Mouse (Mus musculus) left cerebral cortex, adult 11 months (tissue): ENCODE data around the gene Slc30a6.
A peak's percentile ranks its signal among the peaks of the same experiment; 100 is the strongest.

Source experiments
- DNase-seq: peaks from one replicate; pipeline ENCODE4 v3.0.0; 2022; ENCODE audit warnings: low spot score

Slc30a6 gene

DNA sequence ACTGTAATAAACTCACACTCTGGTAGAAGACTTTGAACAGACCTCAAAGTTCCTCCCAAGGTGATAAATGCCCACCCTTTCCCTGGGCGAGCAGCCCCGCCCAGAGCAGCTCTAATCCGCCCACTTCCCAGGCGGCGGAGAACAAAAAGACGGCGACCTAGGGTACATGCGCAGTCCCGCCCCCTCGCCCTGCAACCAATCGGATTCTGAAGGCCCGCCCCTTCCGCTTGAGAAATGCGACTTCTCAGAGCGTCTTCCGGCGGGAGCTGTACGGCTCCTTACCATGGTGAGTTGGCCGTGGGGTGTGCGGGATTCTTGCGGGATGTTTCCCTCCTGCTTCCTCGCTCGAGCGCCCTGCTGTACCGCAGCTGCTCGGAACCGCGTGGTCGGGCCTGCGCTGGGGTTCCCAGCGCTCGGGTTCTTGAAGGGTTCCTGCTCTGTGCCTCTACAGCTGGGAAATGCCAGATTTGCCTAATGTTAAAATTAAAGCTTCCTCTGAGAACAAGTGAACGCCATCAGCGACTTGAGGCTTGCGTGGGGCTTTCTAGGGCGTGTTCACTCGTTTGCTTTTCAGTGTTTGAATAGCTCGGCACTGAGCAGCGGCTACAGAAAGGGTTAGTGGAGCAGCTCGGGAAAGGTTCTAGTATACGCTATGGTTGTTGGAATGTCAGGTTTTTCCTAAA, at the start of gene Slc30a6:
TSS of gene Slc30a6 (plus strand) at position 226 of the 683 bp plus-strand sequence.
- DNase-seq = peak; percentile 94

DNA sequence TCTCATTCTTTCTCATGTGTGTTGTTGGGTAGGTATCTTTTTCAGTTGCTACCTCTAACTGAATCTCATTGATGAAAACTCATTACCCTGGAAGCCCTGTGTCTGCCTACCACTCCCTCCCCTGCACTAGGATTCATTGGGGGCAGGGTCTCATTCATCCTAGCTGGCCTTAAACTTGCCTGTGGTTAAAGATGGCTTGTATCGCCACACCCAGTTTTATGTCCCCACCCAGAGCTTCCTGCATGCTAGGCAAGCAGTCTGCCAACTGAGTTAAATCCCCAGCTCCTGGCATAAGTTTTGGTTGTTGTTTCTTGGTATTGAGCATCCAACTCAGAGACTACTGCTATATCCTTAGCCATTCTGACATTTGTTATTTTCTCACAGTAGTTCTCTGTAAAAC, 31.8 kb upstream of the Slc30a6 start:
- DNase-seq = no peak

DNA sequence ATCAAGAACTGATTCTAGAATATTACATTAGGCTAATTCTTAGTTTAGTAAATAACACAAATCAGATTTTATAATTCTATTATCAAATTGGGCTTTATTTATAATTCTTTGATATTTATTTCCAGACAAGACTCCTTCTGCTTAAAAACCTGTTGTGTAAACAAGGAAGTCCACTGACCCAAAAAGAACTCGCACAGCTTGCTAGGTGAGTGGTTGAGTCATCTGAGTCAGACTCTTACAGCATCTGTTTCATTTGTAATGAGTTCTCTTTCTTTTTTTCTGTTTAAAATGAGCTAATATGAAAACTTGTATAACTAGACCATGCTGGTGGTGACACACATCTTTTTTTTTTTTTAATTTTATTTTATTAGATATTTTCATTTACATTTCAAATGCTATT, 18.5 kb upstream of the Slc30a6 start:
- no peak for DNase-seq

DNA sequence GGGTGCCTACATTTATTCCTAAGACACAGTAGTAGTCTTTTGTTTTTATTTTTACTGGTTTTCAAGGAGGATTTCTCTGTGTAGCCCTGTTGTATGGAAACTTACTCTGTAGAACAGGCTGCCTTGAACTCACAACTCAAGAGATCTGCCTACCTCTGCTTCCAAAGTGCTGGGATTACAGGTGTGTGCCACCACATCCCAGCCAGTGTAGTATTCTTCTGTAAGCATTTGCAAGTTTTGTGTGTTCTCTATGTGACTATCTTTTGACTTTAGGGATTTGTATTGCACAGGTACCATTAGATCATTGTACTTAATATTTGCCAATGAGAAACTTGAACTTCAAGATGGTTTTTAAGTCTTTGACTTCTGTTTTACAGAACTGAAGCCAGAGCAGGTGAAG, 8.8 kb upstream of the Slc30a6 start:
- no peak for DNase-seq

DNA sequence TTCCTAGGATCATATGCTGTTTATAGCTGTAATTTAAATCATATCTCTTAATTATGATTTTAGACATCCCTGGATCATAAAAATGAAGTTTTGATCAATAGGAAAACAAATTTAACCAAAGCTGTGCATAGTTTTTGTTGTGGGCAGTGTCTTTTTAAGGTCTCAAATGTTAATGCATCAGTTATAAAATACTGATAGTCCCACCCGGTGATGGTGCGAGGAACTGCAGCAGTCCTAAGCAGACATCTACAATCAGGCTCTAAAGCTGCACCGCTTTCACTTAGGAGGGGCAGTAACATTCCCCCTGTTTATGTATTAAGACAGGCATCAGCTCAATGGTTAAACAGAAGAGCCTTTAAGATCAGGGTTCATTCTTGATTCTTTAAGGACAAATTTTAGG, 5.6 kb upstream of the Slc30a6 start:
- DNase-seq = no peak

DNA sequence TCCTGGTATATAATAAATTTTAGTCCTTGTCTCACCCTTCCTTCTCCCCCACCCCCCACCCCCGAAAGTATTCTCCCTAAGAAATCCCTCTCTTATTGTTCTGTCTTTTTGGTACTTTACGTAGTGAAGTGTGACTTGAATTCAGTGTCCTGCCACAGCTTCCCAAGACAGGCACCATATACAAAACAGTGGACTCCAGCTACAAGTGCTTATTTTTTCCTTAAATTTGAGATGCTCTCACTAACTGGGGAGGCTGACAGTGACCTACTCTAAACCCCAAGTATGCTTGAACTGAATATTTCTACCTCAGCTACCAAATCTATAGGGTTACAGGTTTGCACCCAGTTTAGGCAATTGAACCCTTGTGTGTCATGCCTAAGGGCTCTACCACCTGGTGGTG, 1.0 kb upstream of the Slc30a6 start:
- no peak for DNase-seq

DNA sequence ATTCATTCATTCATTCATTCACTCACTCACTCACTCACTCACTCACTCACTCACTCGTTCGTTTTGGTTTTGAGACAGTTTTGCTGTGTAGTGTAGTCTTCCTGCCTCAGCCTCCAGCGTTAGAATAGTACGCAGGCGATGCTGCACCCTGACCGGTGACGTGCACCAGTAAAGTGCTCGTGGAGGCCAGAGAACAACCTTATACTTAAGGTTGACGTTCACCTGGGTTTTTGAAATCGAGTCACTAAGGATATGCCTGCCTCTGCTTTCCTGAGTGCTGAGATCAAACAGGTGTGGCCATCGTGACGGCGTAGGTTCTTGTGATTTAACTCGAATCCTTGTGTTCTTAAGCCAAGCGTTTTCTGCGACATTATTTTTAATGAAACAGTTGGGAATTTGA, 553 bp upstream of the Slc30a6 start:
- DNase-seq = no peak

DNA sequence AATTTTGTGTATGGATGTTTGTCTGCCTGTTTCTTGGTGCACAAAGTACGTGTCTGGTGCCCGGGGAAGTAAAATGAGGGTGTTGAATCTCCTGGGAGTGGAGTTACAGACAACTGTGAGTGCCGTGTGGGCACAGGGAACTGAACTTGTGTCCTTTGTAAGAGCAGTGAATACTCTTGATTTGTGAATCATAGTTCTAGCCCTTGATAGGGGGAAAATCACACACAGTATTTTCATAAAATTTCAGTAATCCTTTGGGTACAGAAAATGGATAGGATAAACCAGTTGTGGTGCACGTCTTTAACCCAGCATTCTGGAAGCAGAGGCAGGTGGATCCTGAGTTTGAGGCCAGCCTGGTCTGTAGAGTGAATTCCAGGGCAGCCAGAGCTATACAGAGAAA, 1.4 kb downstream of the Slc30a6 start:
- no peak for DNase-seq

DNA sequence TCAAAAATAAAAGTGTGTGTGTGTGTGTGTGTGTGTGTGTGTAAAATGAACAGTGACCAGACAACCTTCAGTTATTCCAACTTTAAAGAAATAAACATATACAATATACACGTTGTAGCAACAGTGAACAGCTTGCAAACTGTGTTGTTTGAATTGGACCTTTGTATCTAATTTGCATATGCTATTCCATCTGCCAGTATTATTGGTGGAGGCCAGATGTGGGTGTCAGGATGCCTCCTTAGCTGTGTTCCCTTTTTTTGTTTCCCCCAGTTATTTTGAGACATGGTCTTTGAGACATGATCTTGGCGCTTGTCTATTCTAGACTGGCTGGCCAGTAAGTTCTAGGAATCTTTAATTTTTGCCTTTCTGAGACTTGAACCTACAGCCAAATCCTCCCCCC, 1.8 kb downstream of the Slc30a6 start:
- DNase-seq = no peak

DNA sequence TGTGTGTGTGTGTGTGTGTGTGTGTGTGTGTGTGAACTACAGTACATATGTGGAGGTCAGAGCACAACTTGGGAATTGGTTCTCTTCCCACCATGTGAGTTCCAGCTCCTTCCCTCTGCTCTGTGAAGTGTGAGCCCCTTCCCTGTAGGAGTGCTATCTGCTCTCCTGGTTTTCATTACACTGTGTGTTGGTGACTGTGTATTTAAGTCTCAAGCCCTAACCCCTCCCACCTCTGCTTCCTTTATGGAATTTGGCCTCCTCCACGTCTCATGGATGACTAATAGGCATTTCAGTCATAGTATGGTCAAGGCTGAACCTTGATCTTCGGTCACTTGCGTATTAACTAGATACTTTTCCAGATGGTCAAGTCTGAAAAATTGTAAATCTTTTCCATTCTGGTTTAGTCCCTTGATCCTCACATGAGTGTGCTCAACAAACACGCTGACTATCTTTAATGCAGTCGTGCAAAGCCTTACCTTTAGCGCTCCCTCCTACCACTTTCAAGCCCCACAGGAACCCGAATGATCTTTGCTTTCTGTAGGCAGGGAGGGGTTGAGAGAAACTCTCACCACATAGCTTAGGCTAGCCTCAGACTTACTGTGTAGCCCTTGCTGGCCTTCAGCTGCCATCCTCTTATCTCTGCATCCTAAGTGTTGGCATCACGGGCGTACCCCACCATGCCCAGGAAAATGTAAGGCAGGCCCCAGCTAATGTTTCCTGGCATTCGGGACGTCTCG, 7.2 kb downstream of the Slc30a6 start:
- no peak for DNase-seq

DNA sequence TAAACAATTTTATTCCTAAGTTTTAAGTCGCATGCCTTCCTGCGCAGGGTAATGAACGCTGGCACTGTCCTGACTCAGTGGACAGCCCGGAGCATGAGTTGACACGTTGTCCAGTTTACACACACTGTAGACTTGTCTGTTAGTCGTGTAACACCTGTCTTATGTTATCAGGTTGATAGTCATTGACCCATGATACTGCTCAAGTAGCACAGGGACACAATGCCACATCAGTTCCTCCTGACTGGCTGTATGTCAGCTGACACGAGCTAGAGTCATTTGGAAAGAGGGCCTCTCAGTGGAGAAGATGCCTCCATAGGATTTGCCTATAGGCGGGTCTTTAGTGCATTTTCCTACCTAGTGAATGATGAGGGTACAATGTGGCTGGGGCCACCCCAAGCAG, 11.1 kb downstream of the Slc30a6 start:
- DNase-seq = no peak

DNA sequence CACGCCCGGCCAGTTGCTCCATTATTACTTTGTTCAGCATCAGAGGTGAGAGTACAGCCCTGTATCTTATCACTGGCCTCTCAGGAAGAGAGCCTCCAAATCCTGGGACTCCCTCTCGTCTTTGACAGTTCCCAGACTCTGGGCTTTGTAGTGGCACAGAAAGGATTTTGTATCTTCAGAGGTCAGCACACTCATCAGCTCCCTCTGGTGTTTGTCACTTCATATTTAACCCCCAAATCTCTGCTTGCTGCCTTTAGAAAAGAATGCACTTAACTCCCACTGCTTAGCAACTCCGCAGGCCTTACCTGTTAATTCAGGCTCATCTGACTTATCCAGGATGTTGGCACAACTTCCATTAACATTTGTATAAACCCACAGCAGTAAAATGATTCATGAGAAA, 14.3 kb downstream of the Slc30a6 start:
- DNase-seq = no peak

DNA sequence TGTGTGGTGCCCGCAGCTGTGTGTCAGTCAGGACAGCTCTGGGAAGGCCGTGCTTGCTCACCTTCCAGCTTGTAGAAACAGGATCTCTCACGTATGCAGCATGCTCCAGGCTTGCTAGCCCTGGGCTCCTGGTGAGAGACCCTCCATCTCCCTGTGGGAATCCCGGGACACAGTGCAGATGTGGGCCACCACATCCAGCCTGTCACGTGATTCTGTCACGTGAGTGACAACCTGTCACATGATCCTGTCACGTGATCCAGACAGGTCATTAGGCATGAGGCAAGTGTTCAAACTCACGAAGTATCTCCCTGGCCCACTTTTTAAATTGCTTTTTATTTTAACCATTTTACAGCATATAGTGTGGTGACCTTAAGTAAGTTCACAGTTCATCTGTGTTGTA, 17.9 kb downstream of the Slc30a6 start:
- no peak for DNase-seq

DNA sequence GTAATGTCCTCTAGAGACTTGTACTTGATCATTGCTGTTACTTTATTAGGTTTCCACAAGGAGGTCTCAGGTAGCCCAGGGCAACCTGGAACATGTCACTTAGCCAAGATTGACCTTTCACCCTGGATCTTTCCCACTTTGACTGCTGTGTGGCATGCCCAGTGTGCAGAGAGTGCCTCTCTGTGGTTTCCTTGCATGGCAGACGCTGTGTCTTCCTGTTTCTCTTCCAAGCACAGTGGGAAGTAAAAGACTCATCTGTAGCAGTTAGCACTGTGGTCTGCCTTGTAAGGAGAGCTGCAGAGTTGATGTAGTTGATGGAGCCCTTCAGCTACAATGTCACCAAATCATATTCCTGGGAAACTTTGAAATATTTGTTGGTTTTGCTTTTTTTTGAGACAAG, 19.3 kb downstream of the Slc30a6 start:
- DNase-seq = no peak

DNA sequence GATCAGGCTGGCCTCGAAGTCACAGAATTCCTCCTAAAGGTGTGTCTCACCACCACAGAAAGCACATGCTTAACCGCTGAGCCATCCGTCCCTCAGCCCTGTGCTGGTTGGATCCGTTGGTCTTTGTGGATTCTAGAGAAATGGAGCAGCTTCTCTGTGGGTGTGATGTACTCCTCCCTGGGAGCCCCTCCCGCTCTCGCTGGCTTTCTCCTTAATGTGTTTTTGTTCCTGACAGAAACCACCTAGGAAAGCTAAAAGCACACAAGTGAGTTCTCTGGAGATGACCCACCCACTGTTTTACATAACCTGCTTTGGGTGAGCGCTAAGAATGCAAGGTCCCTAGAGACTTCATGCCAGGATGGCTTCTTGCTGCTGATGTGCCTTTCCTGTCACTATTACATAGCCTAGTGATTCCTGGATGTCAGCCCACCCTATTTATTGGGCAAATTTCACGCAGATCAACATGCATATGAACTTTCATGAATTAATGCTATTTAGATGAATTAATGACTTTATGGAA, 21.5 kb downstream of the Slc30a6 start:
- no peak for DNase-seq

DNA sequence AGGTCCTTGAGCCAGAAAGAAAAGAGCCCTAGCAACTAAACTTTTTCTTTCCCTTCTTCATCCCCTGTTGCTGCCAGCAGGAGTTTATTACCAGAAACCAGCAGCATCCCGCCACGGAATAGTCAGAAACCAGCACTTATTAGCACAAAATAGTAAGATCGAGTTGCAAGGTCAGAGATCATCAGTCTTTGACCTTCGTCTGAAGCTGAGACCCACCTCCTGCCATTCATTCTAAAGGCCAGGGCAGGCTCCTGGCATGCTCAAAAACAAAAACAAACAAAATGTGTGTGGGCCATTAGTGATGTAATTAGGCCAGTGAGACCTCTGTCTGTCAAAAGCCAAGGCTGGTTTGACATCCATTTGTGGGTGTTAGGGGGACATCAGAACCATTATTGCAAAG, 22.8 kb downstream of the Slc30a6 start:
- DNase-seq = no peak

DNA sequence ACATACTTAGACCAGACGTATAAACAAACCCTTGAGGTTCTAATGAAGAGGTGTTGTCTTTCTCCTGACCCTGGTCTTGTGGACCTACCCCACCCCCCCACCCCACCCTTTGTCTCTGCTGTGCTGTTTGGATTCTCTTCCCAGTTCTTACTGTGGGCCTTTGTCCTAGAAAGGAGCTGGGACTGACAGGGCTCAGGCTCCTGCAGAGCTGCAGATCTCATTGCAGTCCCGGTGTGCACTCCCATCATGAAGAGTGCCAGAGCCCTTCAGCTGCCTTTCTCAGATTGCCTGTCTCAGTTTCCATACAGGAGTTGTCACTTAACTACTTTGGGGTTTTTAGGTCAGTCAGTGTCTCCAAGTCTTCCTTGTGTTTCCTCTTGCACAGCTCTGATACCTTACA, 25.2 kb downstream of the Slc30a6 start:
- no peak for DNase-seq

DNA sequence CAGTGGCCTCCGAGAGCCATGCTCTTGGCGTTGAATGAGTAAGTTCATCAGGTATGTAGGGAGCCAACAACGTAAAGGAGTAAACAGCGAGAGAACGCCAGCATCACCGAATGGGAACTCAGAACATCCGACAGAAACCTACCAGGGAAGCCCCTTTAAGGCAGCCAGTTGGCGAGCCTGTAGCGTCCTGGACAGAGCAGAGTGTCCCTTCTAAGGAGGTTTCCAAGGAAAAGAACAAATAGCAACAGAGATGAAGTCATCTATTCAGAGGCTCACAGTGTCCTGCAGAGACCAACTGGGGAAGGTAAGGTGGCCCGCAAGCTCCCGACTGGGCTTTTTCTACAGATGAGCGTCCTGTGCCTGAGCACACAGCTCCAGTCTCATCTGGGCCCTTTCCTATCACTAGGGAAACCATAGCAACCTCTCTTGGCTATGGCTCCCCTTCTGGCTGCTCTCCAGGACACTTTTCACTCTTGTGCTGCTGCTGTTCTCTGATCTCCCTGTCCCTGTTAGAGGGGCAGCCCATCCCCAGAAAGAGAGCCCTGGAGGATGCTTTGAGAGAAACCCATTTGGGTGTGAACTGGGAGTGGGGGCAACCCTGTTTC, 29.1 kb downstream of the Slc30a6 start:
- no peak for DNase-seq

DNA sequence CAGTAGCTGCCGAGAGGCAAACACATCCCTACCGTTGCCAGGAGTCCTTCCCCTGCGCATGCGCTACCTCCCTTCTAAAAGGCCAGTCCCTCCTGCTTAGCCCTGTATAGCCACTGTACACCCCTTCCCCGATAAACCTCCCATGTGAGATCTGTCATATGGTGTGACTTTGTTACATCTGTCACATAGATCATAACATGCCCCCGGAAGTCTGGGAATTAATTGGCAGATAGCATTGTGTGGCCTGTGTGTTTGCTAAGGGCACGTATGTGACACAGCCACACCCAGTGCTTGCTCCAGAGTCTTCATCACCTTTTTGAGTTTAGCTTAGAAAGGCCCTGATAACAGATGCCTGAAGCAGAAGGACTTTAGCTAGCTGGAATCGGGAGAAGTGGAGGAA, 34.7 kb downstream of the Slc30a6 start:
- no peak for DNase-seq

DNA sequence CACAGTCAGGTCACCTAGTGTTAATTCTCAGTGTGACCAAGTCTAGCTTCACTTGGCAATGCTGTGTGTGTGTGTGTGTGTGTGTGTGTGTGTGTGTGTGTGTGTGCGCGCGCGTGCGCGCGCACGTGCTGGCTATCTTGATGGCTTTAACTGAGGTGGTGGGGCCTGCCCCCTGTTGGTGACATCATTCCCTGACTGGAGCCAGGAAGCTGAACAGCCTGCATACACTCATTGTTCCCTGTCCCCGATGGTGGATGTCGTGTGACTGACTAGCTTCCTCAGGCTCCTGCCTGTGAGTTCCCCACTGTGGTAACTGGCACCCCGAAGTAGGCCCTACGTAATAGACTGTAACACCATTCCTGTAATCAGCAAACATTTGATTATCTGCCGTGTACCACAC, 36.1 kb downstream of the Slc30a6 start:
- DNase-seq = no peak

DNA sequence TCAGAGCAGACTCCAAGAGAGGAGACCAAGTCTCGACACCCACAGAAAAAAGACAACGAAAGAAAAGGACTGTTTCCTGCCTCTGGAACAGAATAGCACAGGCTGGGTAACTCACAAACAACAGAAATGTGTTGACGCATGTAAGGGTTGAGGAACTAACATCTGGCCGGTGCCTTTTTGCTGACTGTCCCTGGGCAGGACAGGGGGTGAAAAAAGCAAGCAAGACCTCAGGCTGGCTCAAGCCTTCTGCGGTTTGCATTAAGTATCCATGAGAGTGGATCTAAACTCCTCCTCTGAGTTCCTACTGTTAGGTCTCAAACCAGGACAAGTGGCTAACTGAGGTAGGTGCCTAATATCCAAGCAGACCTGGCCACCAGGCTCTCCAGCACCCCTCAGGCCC, 37.2 kb downstream of the Slc30a6 start:
- no peak for DNase-seq

DNA sequence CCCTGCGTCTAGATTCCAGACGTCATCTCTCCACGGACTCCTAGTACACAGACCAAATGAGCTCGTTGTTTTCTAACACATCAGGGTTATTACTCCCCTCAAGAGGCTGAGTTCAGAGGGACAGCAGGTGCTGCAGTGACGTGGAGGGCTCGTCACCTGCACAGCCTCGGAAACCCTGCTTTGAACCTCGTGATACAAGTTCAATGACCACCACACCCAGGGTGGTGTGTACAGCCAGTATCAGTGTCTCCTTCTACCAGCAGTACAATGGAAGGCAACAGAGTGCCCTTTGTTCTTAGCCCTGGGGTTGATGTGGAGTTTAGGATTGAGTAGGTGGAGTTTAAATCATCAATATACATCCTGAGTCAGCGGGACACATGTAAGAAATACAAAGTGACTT, 42.4 kb downstream of the Slc30a6 start:
- DNase-seq = no peak

DNA sequence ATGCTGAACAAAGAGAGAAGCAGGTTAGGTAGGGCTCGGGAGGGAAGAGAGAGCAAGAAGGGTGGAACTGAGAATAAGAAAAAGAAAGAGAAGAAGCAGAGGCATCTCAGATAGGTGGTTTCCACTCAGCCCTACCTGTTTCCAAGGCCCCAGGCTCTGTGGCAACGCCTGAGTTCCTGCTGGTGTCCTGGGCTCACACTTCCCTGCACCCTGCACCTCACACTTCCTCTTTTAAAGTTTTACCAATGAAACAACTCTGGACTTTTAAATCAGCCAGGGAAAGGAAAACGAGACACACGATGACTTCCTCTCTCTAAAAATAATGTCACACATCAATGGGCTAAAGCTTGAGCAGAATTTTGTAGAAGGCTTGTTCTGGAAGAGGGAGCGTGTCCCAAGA, 45.1 kb downstream of the Slc30a6 start:
- DNase-seq = no peak
